Mouse (Mus musculus): ENCODE measurements around the gene Tapbp. TPM values are rescaled to one million over a fixed set of nuclear protein-coding genes. Genes with fewer than 3 reads are reported as not detected.

The Tapbp gene
- polyA plus RNA-seq, 1 experiment, result 389 TPM

- H3K27ac ChIP-seq (ENCODE audit: insufficient read depth, low read depth, low read length), result peak overlapping the region; percentile 85
- peak overlapping the region; percentile 93 for H3K4me3 ChIP-seq (ENCODE audit: insufficient read depth, low read length)
- H3K4me1 ChIP-seq (ENCODE audit: control insufficient read depth, insufficient read depth, low read length), result peaks cover 10% of the 10 kb centered on the region; the same call in 1 of the 2 replicates
- no peak; the same call in 1 of the 2 replicates for TF ChIP-seq POLR2A (IDR thresholded peaks at IDR 0.05; ENCODE audit: borderline replicate concordance, low read depth, low read length)
- no peak for TF ChIP-seq CTCF (IDR thresholded peaks at IDR 0.05; ENCODE audit: low read depth, low read length)
Observed at GRCm38 (mm10) chr17:33954646-33955554, 39.2 kb downstream of the Tapbp start.

DNA sequence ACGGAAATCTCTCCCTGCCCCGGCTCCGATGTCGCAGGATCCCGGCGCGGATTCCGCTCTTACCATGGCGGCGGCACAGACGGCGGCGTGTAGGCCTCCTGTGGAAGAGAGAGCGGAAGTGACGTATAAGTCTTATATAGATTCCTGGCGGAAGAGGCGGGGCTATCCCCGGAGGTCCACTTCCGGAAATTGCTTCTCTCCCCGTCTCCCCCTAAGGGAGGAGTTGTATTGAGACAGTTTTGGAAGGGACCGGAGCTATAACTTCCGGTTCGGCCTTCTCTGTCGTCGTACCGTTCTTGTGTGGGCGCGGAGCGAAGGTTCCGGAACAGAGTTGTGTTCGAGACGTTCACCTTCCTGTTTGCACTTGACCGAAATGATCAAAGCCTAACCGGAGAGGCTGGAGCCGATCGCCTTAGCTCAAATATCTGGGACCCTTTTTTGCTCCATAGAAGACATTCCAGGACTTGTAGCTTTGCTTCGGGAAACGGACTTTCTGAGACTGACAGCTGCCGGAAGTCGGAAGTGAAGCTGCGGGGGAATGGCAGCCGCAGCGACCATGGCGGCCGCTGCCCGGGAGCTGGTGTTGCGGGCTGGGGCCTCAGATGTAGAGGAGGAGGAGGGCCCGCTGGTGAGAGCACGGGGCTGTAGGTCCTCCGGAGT is 40.0 kb downstream of the Tapbp start, which contains the start of the genes Vps52 and Rps18:
TSS of gene Vps52 (plus strand) at position 258 of the 660 bp plus-strand sequence.
TSS of gene Rps18 (minus strand) at position 447 of the 660 bp plus-strand sequence.
- Histone ChIP-seq H3K27ac (ENCODE audit: insufficient read depth, low read depth, low read length) (peak within 1 kb of the TSS; percentile 92), H3K4me1 (ENCODE audit: control insufficient read depth, insufficient read depth, low read length) (peaks cover 5% of the 10 kb centered on the region; the same call in 1 of the 2 replicates), H3K4me3 (ENCODE audit: insufficient read depth, low read length) (peak within 1 kb of the TSS; percentile 93)
- TF ChIP-seq POLR2A (IDR thresholded peaks at IDR 0.05; ENCODE audit: borderline replicate concordance, low read depth, low read length), result peak; percentile 78; the same call in 1 of the 2 replicates
- no peak for TF ChIP-seq CTCF (IDR thresholded peaks at IDR 0.05; ENCODE audit: low read depth, low read length)

DNA sequence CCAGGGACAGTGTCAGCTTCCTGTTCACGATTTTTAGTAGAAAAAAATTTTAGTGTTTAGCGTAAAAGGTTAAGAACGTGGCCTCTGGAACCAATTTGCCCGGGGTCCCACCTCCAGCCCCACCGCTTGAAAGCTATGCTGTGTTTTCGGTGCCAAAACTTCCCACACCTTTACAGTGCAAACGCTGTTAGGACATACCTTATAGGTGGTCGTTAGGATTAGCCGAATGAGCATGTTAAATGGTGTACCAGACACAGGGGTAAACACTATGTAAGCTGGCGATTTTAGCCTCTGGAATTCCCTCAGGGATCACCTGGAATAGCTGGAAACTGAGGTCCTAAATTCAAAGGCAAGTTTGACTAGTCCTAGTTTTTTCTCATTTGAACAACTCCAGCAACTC is 40.6 kb downstream of the Tapbp start:
- TF ChIP-seq POLR2A (IDR thresholded peaks at IDR 0.05; ENCODE audit: borderline replicate concordance, low read depth, low read length) (no peak), CTCF (IDR thresholded peaks at IDR 0.05; ENCODE audit: low read depth, low read length) (no peak)
- Histone ChIP-seq H3K27ac (ENCODE audit: insufficient read depth, low read depth, low read length) (peak overlapping the region; percentile 92; the same call in 1 of the 2 replicates), H3K4me1 (ENCODE audit: control insufficient read depth, insufficient read depth, low read length) (peaks cover 4% of the 10 kb centered on the region; the same call in 1 of the 2 replicates), H3K4me3 (ENCODE audit: insufficient read depth, low read length) (peak overlapping the region; percentile 84)

DNA sequence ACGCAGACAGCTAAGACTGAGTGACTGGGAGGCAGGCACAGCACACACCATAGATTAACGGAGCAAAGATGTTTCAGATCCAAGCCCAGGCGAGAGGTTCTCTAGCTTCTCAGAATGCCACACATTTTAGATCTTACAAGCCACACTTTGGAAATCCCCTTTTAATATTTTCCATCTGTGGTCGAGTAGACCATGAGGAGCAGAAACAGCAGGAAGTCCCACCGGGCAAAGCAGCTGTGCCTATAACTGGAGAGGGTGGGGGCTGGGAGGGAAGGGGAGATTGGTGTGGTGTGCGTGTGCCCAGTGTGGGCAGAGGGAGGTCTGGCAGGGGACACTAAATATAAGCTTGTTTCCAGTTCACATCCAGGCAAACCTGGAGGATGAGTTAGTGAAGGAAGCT is 41.8 kb downstream of the Tapbp start:
- Histone ChIP-seq H3K4me3 (ENCODE audit: insufficient read depth, low read length) (no peak overlapping the region), H3K27ac (ENCODE audit: insufficient read depth, low read depth, low read length) (no peak overlapping the region), H3K4me1 (ENCODE audit: control insufficient read depth, insufficient read depth, low read length) (peaks cover 4% of the 10 kb centered on the region; the same call in 1 of the 2 replicates)
- TF ChIP-seq POLR2A (IDR thresholded peaks at IDR 0.05; ENCODE audit: borderline replicate concordance, low read depth, low read length), result no peak
- TF ChIP-seq CTCF (IDR thresholded peaks at IDR 0.05; ENCODE audit: low read depth, low read length), result no peak

DNA sequence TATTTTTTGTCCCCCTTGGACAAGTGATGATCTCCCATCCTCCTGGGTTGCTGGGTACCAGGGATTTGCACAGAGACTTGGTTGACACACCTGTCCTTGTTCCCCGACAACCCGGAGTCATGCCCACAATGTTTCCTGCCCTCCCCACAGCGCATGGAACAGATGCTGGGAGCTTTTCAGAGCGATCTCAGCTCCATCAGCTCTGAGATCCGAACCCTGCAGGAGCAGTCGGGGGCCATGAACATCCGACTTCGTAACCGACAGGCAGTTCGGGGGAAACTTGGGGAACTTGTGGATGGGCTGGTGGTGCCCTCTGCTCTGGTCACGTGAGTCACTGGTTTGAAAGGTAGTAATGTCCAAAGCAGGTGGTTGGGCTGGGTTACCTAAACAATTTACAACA is 42.8 kb downstream of the Tapbp start:
- Histone ChIP-seq H3K4me3 (ENCODE audit: insufficient read depth, low read length) (no peak overlapping the region), H3K4me1 (ENCODE audit: control insufficient read depth, insufficient read depth, low read length) (peaks cover 2% of the 10 kb centered on the region; the same call in 1 of the 2 replicates), H3K27ac (ENCODE audit: insufficient read depth, low read depth, low read length) (no peak overlapping the region)
- no peak for TF ChIP-seq POLR2A (IDR thresholded peaks at IDR 0.05; ENCODE audit: borderline replicate concordance, low read depth, low read length)
- TF ChIP-seq CTCF (IDR thresholded peaks at IDR 0.05; ENCODE audit: low read depth, low read length), result no peak

DNA sequence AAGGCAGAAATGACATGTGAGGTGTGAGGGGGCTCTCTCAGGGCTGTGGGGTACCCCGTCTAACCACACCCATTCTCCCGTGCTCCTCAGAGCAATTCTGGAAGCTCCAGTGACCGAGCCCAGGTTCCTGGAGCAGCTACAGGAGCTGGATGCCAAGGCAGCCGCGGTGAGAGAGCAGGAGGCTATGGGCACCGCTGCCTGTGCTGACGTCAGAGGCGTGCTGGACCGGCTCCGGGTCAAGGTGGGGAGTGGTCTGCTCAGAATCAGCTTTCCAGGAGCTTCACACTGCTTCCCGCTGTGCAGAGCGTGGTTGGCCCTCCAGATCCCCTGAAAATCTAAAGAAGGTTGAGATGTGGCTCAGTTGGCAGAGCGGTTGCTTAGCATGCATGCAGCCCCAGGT is 43.4 kb downstream of the Tapbp start:
- H3K4me3 ChIP-seq (ENCODE audit: insufficient read depth, low read length), result no peak overlapping the region
- no peak overlapping the region for H3K27ac ChIP-seq (ENCODE audit: insufficient read depth, low read depth, low read length)
- no peak for TF ChIP-seq POLR2A (IDR thresholded peaks at IDR 0.05; ENCODE audit: borderline replicate concordance, low read depth, low read length)
- TF ChIP-seq CTCF (IDR thresholded peaks at IDR 0.05; ENCODE audit: low read depth, low read length), result no peak
- no peaks in the 10 kb centered on the region for H3K4me1 ChIP-seq (ENCODE audit: control insufficient read depth, insufficient read depth, low read length)

DNA sequence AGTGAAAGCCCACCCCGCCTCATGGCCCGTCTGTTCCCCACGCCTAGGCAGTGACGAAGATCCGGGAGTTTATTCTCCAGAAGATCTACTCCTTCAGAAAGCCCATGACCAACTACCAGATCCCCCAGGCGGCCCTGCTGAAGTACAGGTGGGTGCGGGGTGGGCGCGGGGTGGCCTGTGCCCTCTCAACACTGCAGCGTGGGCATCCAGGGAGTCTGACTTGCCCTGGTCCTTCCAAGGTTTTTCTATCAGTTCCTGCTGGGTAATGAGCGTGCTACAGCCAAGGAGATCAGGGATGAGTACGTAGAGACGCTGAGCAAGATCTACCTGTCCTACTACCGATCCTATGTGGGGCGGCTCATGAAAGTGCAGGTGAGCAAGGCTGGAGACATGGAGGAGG is 44.2 kb downstream of the Tapbp start:
- no peaks in the 10 kb centered on the region for H3K4me1 ChIP-seq (ENCODE audit: control insufficient read depth, insufficient read depth, low read length)
- H3K4me3 ChIP-seq (ENCODE audit: insufficient read depth, low read length), result no peak overlapping the region
- TF ChIP-seq CTCF (IDR thresholded peaks at IDR 0.05; ENCODE audit: low read depth, low read length), result no peak
- no peak for TF ChIP-seq POLR2A (IDR thresholded peaks at IDR 0.05; ENCODE audit: borderline replicate concordance, low read depth, low read length)
- H3K27ac ChIP-seq (ENCODE audit: insufficient read depth, low read depth, low read length), result no peak overlapping the region

DNA sequence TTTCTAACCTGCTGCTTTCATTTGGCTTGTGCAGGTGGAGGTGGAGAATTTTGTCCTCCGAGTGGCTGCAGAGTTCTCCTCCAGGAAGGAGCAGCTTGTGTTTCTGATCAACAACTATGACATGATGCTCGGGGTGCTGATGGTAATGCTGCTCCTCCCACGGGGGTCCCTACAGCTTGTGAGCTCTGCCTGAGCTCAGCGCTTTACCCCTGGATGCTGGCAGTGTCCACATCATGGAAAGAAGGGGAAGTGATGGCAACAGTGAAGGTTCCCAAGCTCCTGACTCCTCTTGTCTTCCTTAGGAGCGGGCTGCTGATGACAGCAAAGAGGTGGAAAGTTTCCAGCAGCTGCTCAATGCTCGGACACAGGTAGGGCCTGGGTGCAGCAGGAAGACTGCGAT is 47.2 kb downstream of the Tapbp start:
- Histone ChIP-seq H3K4me1 (ENCODE audit: control insufficient read depth, insufficient read depth, low read length) (no peaks in the 10 kb centered on the region), H3K4me3 (ENCODE audit: insufficient read depth, low read length) (no peak overlapping the region), H3K27ac (ENCODE audit: insufficient read depth, low read depth, low read length) (no peak overlapping the region)
- TF ChIP-seq POLR2A (IDR thresholded peaks at IDR 0.05; ENCODE audit: borderline replicate concordance, low read depth, low read length) (no peak), CTCF (IDR thresholded peaks at IDR 0.05; ENCODE audit: low read depth, low read length) (no peak)

- no peak overlapping the region for H3K27ac ChIP-seq (ENCODE audit: insufficient read depth, low read depth, low read length)
- no peak overlapping the region for H3K4me3 ChIP-seq (ENCODE audit: insufficient read depth, low read length)
- 0 out of 2 replicates have a peak, but pooled peaks cover 2% of the 10 kb centered on the region for H3K4me1 ChIP-seq (ENCODE audit: control insufficient read depth, insufficient read depth, low read length)
- no peak for TF ChIP-seq CTCF (IDR thresholded peaks at IDR 0.05; ENCODE audit: low read depth, low read length)
- TF ChIP-seq POLR2A (IDR thresholded peaks at IDR 0.05; ENCODE audit: borderline replicate concordance, low read depth, low read length), result no peak
Observed at GRCm38 (mm10) chr17:33965082-33965845, 49.6 kb downstream of the Tapbp start.
